Mouse (Mus musculus): ENCODE results near the gene Olfr38. TPM values are rescaled to one million over a fixed set of nuclear protein-coding genes. Genes with fewer than 3 reads are reported as not detected.
A peak's percentile ranks its signal among the peaks of the same experiment; 100 is the strongest.

The Olfr38 gene
- not detected in 2 replicates for polyA plus RNA-seq (2016; fragmentation: Nextera tagmentation; extraction: Ambion mirVana)

DNA sequence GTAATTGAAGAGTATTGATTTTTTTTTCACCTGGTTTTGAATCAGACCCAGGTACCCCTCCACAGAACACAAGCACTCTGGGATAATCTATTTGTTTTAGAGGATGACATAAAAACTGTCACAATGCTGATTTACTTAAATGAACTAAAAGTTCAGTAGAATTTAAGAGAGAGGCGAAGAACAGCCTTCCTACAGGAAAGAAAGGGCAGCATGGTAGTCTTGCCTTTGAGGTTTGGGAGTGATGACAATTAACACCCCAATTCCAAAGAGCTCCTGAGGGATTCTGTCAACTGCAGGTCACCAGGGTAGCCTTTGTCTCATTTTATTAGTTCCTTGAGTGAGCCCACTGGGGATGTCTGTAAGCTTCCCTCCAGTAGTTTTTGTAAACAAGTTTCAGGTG, at the start of gene Olfr38:
Gene Olfr38, plus strand, starts transcription at position 301 of the 400 bp plus-strand sequence.
- Histone ChIP-seq H3K9me3 (no peaks in the 10 kb centered on the region), H3K4me1 (replicated peaks) (no peaks in the 10 kb centered on the region), H3K4me3 (no peak within 1 kb of the TSS), H3K36me3 (no peaks in the 10 kb centered on the region), H3K27me3 (ENCODE audit: insufficient read depth, poor library complexity, severe bottlenecking) (no peaks in the 10 kb centered on the region), H3K27ac (no peak within 1 kb of the TSS)
- DNase-seq (ENCODE audit: low spot score), result no peak
- 74% methylated on average over 1 of the region's 1 CpGs for WGBS

DNA sequence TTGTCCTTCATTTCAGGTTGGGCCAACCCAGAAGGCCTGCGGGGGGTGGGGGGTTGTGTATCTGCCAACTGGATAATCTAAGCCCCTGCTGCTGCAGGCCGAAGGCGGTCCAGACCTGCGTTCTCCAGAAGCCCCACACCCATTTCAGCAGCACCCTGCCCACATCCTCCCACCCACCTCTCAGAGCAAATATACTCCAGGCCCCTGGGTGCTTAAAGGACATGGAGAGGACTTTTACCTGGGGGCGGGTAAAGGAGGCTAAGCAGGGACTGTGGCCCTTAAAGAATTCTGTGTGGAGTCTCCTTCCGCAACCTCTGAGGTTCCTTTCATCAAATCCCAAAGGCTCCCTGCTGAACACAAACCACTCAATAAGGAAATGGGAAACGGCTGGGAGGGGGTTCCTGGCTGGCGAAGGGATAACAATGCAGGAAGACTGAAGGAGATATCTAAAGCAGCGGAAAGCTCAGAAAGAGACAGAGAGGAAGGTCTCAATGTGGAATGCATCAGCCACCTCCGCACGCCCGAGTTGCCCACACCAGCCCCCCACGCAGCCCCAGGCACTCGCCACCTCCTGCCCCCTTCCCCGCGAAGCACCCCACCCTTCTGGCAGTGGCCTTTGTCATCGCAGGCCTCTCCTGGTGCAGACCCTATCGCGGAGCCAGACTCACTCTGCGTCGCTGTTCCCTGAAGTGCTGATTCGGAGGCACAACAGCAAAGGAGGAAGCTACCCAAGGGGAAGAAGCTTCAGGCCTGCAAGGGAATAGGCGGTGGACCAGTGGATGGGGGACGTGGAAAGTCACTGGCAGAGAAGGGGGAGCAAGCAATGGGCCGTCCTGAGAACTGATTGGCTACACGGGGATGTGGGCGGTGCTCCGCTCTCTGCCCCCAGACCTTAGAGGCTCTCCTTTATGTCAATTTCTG, 46.7 kb upstream of the Olfr38 start, which contains the start of gene Tcaf1:
Gene Tcaf1, minus strand, starts transcription at position 798 of the 921 bp plus-strand sequence.
- peak within 1 kb of the TSS; percentile 79 for H3K4me3 ChIP-seq
- peak within 1 kb of the TSS; percentile 97 for H3K27ac ChIP-seq
- H3K27me3 ChIP-seq (ENCODE audit: insufficient read depth, poor library complexity, severe bottlenecking), result no peaks in the 10 kb centered on the region
- peaks cover 18% of the 10 kb centered on the region for H3K4me1 ChIP-seq (replicated peaks)
- peak; percentile 85 for DNase-seq (ENCODE audit: low spot score)
- WGBS, result 1% methylated on average over 28 of the region's 28 CpGs
- no peaks in the 10 kb centered on the region for H3K36me3 ChIP-seq
- no peaks in the 10 kb centered on the region for H3K9me3 ChIP-seq

- H3K9me3 ChIP-seq, result no peaks in the 10 kb centered on the region
- DNase-seq (ENCODE audit: low spot score), result no peak
- H3K27me3 ChIP-seq (ENCODE audit: insufficient read depth, poor library complexity, severe bottlenecking), result no peaks in the 10 kb centered on the region
- 74% methylated on average over 8 of the region's 8 CpGs for WGBS
- peaks cover 10% of the 10 kb centered on the region for H3K4me1 ChIP-seq (replicated peaks)
- H3K27ac ChIP-seq, result no peak overlapping the region
- no peak overlapping the region for H3K4me3 ChIP-seq
- no peaks in the 10 kb centered on the region for H3K36me3 ChIP-seq
These were observed 41.5 kb upstream of the Olfr38 start for GRCm38 (mm10) chr6:42714668-42715067.

GRCm38 (mm10) chr6:42717973-42718372, 38.2 kb upstream of the Olfr38 start:
- H3K27me3 ChIP-seq (ENCODE audit: insufficient read depth, poor library complexity, severe bottlenecking), result no peaks in the 10 kb centered on the region
- H3K4me1 ChIP-seq (replicated peaks), result peaks cover 10% of the 10 kb centered on the region
- H3K4me3 ChIP-seq, result no peak overlapping the region
- H3K36me3 ChIP-seq, result no peaks in the 10 kb centered on the region
- H3K27ac ChIP-seq, result no peak overlapping the region
- DNase-seq (ENCODE audit: low spot score), result no peak
- no peaks in the 10 kb centered on the region for H3K9me3 ChIP-seq

DNA sequence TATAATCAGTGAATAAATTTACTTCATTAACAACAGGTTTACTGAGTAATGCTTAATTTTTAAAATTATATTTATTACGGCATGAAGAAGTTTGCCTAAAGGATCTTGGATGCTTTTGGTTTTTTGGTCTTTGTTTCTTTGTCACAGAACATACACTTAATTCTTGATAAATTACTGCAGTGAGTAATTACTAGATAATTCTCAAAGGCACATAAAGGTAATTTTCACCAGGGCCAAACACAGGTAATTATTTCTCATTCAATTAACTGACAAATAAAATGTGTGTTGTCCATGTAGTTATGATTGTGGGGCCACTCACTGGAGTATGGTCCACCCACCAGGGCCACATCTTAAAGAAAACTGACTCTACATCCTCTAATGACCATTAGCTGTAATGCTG, 17.1 kb upstream of the Olfr38 start, which contains the start of gene Olfr453:
Gene Olfr453, plus strand, starts transcription at position 301 of the 400 bp plus-strand sequence.
- H3K4me3 ChIP-seq, result no peak within 1 kb of the TSS
- DNase-seq (ENCODE audit: low spot score), result no peak
- no peak within 1 kb of the TSS for H3K27ac ChIP-seq
- H3K36me3 ChIP-seq, result no peaks in the 10 kb centered on the region
- H3K9me3 ChIP-seq, result no peaks in the 10 kb centered on the region
- WGBS, result 97% methylated on average over 1 of the region's 1 CpGs
- no peaks in the 10 kb centered on the region for H3K4me1 ChIP-seq (replicated peaks)
- no peaks in the 10 kb centered on the region for H3K27me3 ChIP-seq (ENCODE audit: insufficient read depth, poor library complexity, severe bottlenecking)

DNA sequence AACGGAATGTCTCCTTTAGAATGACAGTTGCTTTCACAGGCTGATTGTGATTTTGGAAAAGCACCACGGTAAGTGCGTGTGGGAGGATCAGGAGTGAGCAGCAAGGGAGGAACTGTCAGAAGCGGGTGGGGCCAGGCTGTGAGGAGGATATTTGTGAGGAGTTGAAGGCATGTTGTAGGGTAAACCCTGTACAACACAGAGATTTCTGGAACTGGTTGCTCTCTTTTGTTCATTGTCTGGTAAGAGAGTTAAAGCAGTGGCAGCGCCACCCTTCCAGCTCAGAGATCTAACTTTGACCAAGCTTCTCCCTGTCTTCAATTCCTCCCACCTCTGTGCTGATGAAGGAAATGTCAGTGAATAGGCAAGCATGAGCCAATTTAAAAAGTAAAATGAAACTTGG, 13.9 kb upstream of the Olfr38 start:
- Histone ChIP-seq H3K9me3 (no peaks in the 10 kb centered on the region), H3K27ac (no peak overlapping the region), H3K27me3 (ENCODE audit: insufficient read depth, poor library complexity, severe bottlenecking) (no peaks in the 10 kb centered on the region), H3K4me1 (replicated peaks) (no peaks in the 10 kb centered on the region), H3K4me3 (no peak overlapping the region), H3K36me3 (no peaks in the 10 kb centered on the region)
- DNase-seq (ENCODE audit: low spot score), result no peak
- WGBS, result 83% methylated on average over 5 of the region's 5 CpGs

DNA sequence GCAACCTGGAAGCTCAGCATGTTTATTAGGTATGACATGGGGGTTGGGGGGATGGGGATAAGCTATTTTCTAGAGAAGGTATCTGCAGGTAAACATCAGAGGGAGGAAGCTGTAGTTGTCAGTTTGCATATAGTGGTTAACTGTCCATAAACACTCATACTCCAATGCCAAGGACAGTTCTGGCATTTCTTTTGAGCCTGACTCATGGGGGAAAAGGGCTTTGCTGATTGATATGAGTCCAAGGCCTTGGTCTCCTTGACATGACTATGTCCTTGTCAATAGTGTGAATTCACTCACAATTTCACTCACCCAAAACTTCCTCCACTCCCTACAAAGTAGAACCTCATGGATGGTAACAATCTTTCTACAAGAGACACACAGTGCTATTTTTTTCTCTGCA, 8.4 kb upstream of the Olfr38 start:
- Histone ChIP-seq H3K9me3 (no peaks in the 10 kb centered on the region), H3K36me3 (no peaks in the 10 kb centered on the region), H3K27me3 (ENCODE audit: insufficient read depth, poor library complexity, severe bottlenecking) (no peaks in the 10 kb centered on the region), H3K4me3 (no peak overlapping the region), H3K27ac (no peak overlapping the region), H3K4me1 (replicated peaks) (no peaks in the 10 kb centered on the region)
- DNase-seq (ENCODE audit: low spot score), result no peak

GRCm38 (mm10) chr6:42777066-42777465, 20.9 kb downstream of the Olfr38 start:
- 93% methylated on average over 1 of the region's 1 CpGs for WGBS
- H3K9me3 ChIP-seq, result no peaks in the 10 kb centered on the region
- no peak overlapping the region for H3K4me3 ChIP-seq
- no peaks in the 10 kb centered on the region for H3K27me3 ChIP-seq (ENCODE audit: insufficient read depth, poor library complexity, severe bottlenecking)
- H3K36me3 ChIP-seq, result no peaks in the 10 kb centered on the region
- H3K4me1 ChIP-seq (replicated peaks), result no peaks in the 10 kb centered on the region
- H3K27ac ChIP-seq, result no peak overlapping the region
- DNase-seq (ENCODE audit: low spot score), result no peak

GRCm38 (mm10) chr6:42784793-42785192, 28.6 kb downstream of the Olfr38 start, which contains the start of gene Olfr452:
Gene Olfr452, plus strand, starts transcription at chr6:42785093.
- no peaks in the 10 kb centered on the region for H3K9me3 ChIP-seq
- no peaks in the 10 kb centered on the region for H3K27me3 ChIP-seq (ENCODE audit: insufficient read depth, poor library complexity, severe bottlenecking)
- no peak within 1 kb of the TSS for H3K27ac ChIP-seq
- no peak within 1 kb of the TSS for H3K4me3 ChIP-seq
- H3K4me1 ChIP-seq (replicated peaks), result no peaks in the 10 kb centered on the region
- DNase-seq (ENCODE audit: low spot score), result no peak
- no peaks in the 10 kb centered on the region for H3K36me3 ChIP-seq

DNA sequence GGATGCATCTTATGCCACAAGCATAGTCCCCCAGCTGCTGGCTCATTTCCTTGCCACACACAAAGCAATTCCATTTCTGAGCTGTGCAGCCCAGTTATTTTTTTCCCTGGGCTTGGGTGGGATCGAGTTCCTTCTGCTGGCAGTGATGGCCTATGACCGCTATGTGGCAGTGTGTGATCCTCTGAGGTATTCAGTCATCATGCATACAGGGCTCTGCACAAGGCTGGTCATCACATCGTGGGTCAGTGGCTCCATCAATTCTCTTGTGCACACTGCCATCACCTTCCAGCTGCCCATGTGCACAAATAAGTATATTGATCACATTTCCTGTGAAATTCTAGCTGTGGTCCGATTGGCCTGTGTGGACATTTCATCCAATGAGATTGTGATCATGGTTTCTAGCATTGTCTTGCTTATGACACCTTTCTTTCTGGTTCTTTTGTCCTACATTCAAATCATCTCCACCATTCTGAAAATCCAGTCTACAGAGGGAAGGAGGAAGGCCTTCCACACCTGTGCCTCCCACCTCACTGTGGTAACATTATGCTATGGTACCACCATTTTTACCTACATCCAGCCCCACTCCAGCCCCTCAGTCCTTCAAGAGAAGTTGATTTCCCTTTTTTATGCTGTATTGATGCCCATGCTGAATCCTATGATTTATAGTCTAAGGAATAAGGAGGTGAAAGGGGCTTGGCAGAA, 34.2 kb downstream of the Olfr38 start:
- 51% methylated on average over 4 of the region's 4 CpGs for WGBS
- Histone ChIP-seq H3K27ac (no peak overlapping the region), H3K9me3 (no peaks in the 10 kb centered on the region), H3K4me3 (no peak overlapping the region), H3K4me1 (replicated peaks) (no peaks in the 10 kb centered on the region), H3K36me3 (no peaks in the 10 kb centered on the region), H3K27me3 (ENCODE audit: insufficient read depth, poor library complexity, severe bottlenecking) (no peaks in the 10 kb centered on the region)
- DNase-seq (ENCODE audit: low spot score), result peak; percentile 5

- 85% methylated on average over 9 of the region's 9 CpGs for WGBS
- Histone ChIP-seq H3K9me3 (no peaks in the 10 kb centered on the region), H3K4me1 (replicated peaks) (no peaks in the 10 kb centered on the region), H3K27me3 (ENCODE audit: insufficient read depth, poor library complexity, severe bottlenecking) (no peaks in the 10 kb centered on the region), H3K27ac (no peak overlapping the region), H3K36me3 (no peaks in the 10 kb centered on the region), H3K4me3 (no peak overlapping the region)
- no peak for DNase-seq (ENCODE audit: low spot score)
These were observed 34.8 kb downstream of the Olfr38 start for GRCm38 (mm10) chr6:42790949-42791556.

DNA sequence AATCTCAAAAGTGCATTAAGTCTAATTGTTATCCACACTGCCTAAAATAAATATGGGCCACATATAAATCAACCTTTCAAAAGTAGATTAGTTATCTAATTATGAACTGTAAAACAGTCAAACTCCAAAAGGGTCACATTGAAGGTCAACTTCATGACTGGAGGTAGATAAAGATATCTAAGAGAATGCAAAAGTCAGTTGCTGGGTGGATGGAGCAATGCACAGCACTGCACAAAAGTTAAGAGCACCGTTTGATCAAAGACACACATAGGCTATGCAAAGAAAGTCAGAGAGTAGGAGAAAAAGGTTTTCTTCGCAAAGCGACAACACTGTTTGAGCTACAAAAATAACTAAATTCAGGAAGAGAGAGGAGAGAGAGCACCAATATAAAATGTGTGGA, 38.8 kb downstream of the Olfr38 start:
- no peak overlapping the region for H3K4me3 ChIP-seq
- 93% methylated on average over 3 of the region's 3 CpGs for WGBS

GRCm38 (mm10) chr6:42811639-42812038, 55.4 kb downstream of the Olfr38 start, which contains the start of gene Olfr450:
Gene Olfr450, plus strand, starts transcription at chr6:42811939.
- no peak within 1 kb of the TSS for H3K4me3 ChIP-seq
- no peak for DNase-seq (ENCODE audit: low spot score)
- no peaks in the 10 kb centered on the region for H3K9me3 ChIP-seq
- no peak within 1 kb of the TSS for H3K27ac ChIP-seq
- 80% methylated on average over 1 of the region's 1 CpGs for WGBS
- no peaks in the 10 kb centered on the region for H3K27me3 ChIP-seq (ENCODE audit: insufficient read depth, poor library complexity, severe bottlenecking)
- H3K4me1 ChIP-seq (replicated peaks), result no peaks in the 10 kb centered on the region
- H3K36me3 ChIP-seq, result no peaks in the 10 kb centered on the region

More for the DNA sequence above, 38.8 kb downstream of the Olfr38 start:
- H3K36me3 ChIP-seq, result no peaks in the 10 kb centered on the region
- no peaks in the 10 kb centered on the region for H3K9me3 ChIP-seq
- H3K27ac ChIP-seq, result no peak overlapping the region
- no peaks in the 10 kb centered on the region for H3K27me3 ChIP-seq (ENCODE audit: insufficient read depth, poor library complexity, severe bottlenecking)
- no peak for DNase-seq (ENCODE audit: low spot score)
- no peaks in the 10 kb centered on the region for H3K4me1 ChIP-seq (replicated peaks)
